Mouse (Mus musculus) forebrain, embryonic 12.5 days (tissue): ENCODE measurements around the gene Fam71b. TPM values are rescaled to one million over a fixed set of nuclear protein-coding genes. Genes with fewer than 3 reads are reported as not detected.

Experiments
- ATAC-seq: fragments of 200-750 bp; cut with Nextera tagmentation; 2 replicates; pipeline ENCODE4 v1.8.0; 2017; ENCODE audit warnings: moderate TSS enrichment; ENCODE audit not compliant: low FRiP score
- H3K27ac ChIP-seq: fragments of 300-500 bp; sonication (generic); 2 replicates; pipeline ENCODE4 v1.5.1; 2016; ENCODE audit warnings: mild to moderate bottlenecking
- H3K27me3 ChIP-seq: fragments of 300-500 bp; sonication (generic); 2 replicates; pipeline ENCODE4 v1.6.1; 2016; ENCODE audit warnings: mild to moderate bottlenecking
- H3K36me3 ChIP-seq: fragments of 300-500 bp; sonication (generic); replicated peaks from 2 replicates; pipeline ENCODE4 v1.6.1; 2016; ENCODE audit warnings: mild to moderate bottlenecking
- H3K4me1 ChIP-seq: fragments of 300-500 bp; sonication (generic); 2 replicates; pipeline ENCODE4 v1.6.1; 2016
- H3K4me2 ChIP-seq: fragments of 300-500 bp; sonication (generic); 2 replicates; pipeline ENCODE4 v1.6.1; 2016; ENCODE audit warnings: mild to moderate bottlenecking, moderate library complexity
- H3K4me3 ChIP-seq: fragments of 300-500 bp; sonication (generic); replicated peaks from 2 replicates; pipeline ENCODE4 v1.5.1; 2016; ENCODE audit warnings: mild to moderate bottlenecking
- H3K9ac ChIP-seq: fragments of 300-500 bp; sonication (generic); 2 replicates; pipeline ENCODE4 v1.6.1; 2016; ENCODE audit warnings: mild to moderate bottlenecking
- H3K9me3 ChIP-seq: fragments of 300-500 bp; sonication (generic); 2 replicates; pipeline ENCODE4 v1.6.1; 2016
- WGBS: fragments of 180-500 bp; shearing (Covaris S2); methylation state at CpG from one replicate; pipeline ENCODE4 v1.1.7; 2016; 5-methylcytosine and 5-hydroxymethylcytosine counted together
- polyA plus RNA-seq: library from polyadenylated mRNA; unstranded; fragments of >200 nt; fragmentation: Nextera tagmentation; extraction: Ambion mirVana; gene quantifications from 2 replicates; pipeline ENCODE4 v1.2.1, GENCODE M21; 2016

Fam71b gene
- polyA plus RNA-seq, 1 experiment from 2014 or later, result not detected

- no peak within 1 kb of the TSS for H3K9ac ChIP-seq
- H3K27me3 ChIP-seq, result no peaks in the 10 kb centered on the region
- H3K4me2 ChIP-seq, result no peak within 1 kb of the TSS
- ATAC-seq, result no peak
- no peaks in the 10 kb centered on the region for H3K36me3 ChIP-seq
- H3K27ac ChIP-seq, result no peak within 1 kb of the TSS
- WGBS, result 86% methylated on average over 13 of the region's 13 CpGs
- no peaks in the 10 kb centered on the region for H3K9me3 ChIP-seq
- no peaks in the 10 kb centered on the region for H3K4me1 ChIP-seq
- no peak within 1 kb of the TSS for H3K4me3 ChIP-seq
These were observed 6.8 kb upstream of the Fam71b start, which contains the start of gene Itk for GRCm38 (mm10) chr11:46389336-46390117. Gene Itk, minus strand, starts transcription at chr11:46389515.

DNA sequence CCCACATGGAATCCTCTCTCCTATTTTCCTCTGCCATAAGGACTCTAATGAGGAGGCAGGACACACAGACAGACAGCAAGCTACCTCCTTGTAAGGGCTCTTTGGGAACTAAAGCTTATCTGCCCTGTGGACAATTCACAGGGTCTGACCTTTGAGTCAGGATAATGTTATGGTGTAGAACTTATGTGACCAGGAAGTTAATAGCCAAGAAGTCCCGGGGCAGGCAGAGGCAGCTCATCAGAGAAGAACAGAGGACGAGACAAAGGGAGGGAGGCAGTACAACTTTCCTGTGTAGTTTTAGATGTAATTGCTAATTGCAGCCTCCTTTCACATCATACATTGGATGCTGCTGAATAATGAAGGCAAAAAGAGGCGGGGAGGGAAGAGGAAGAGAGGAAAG is 5.7 kb upstream of the Fam71b start:
- no peak overlapping the region for H3K4me2 ChIP-seq
- no peaks in the 10 kb centered on the region for H3K27me3 ChIP-seq
- H3K9me3 ChIP-seq, result no peaks in the 10 kb centered on the region
- H3K36me3 ChIP-seq, result no peaks in the 10 kb centered on the region
- H3K4me3 ChIP-seq, result no peak overlapping the region
- WGBS, result 36% methylated on average over 3 of the region's 3 CpGs
- no peak overlapping the region for H3K9ac ChIP-seq
- no peaks in the 10 kb centered on the region for H3K4me1 ChIP-seq
- no peak overlapping the region for H3K27ac ChIP-seq
- ATAC-seq, result no peak

GRCm38 (mm10) chr11:46392890-46393289 is 3.5 kb upstream of the Fam71b start:
- ATAC-seq, result no peak
- H3K4me1 ChIP-seq, result no peaks in the 10 kb centered on the region
- no peak overlapping the region for H3K27ac ChIP-seq
- no peak overlapping the region for H3K9ac ChIP-seq
- no peak overlapping the region for H3K4me3 ChIP-seq
- H3K4me2 ChIP-seq, result no peak overlapping the region
- 87% methylated on average over 7 of the region's 7 CpGs for WGBS
- H3K27me3 ChIP-seq, result no peaks in the 10 kb centered on the region
- H3K36me3 ChIP-seq, result no peaks in the 10 kb centered on the region
- no peaks in the 10 kb centered on the region for H3K9me3 ChIP-seq

- H3K27ac ChIP-seq, result no peak overlapping the region
These were observed 2.9 kb upstream of the Fam71b start for GRCm38 (mm10) chr11:46393413-46393812.

DNA sequence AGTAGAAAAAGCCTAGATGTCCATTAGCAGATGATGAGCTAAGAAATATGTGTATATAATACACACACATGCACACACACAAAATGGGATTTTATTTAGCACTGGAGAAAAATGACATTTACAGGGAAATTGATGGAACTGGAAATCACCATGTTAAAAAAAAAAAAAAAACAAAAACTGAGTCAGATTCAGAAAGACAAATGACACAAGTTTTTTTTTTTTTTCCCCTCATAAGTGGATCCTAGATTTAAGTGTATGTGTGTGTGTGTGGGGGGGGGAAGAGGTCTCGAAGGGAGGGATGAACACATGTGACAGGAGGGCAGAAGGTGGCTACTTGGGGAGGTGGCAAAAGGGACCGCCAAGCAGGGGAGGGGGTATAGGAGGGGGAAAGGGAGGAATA is 1.3 kb upstream of the Fam71b start:
- H3K27me3 ChIP-seq, result no peaks in the 10 kb centered on the region
- WGBS, result 77% methylated on average over 2 of the region's 2 CpGs
- H3K9ac ChIP-seq, result no peak overlapping the region
- H3K4me3 ChIP-seq, result no peak overlapping the region
- no peak overlapping the region for H3K27ac ChIP-seq
- no peaks in the 10 kb centered on the region for H3K36me3 ChIP-seq
- H3K9me3 ChIP-seq, result no peaks in the 10 kb centered on the region
- ATAC-seq, result no peak
- 0 out of 2 replicates have a peak, but pooled peaks cover 3% of the 10 kb centered on the region for H3K4me1 ChIP-seq
- no peak overlapping the region for H3K4me2 ChIP-seq

More at GRCm38 (mm10) chr11:46393413-46393812, 2.9 kb upstream of the Fam71b start:
- Histone ChIP-seq H3K9me3 (no peaks in the 10 kb centered on the region), H3K4me2 (no peak overlapping the region), H3K27me3 (no peaks in the 10 kb centered on the region), H3K36me3 (no peaks in the 10 kb centered on the region), H3K4me3 (no peak overlapping the region), H3K4me1 (no peaks in the 10 kb centered on the region), H3K9ac (no peak overlapping the region)
- no peak for ATAC-seq
- 89% methylated on average over 4 of the region's 4 CpGs for WGBS

DNA sequence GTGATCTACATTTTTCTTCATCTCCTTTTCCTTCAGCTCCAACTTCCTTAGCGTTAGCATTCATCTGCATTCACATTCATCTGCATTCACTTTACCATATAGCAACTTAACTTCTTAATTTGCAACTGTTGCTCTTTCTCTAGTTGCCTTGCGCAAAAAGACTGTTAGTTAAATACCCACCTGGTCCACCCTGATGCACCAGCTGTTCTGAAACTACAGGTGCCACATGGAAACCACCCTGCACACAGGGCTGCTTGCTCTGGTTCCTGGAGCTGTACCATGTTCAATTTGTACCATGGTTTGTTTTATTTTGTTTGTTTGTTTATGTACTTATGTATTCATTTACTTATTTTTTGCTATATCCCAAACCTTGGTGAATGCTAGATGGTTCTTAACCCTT is 661 bp upstream of the Fam71b start:
- Histone ChIP-seq H3K4me2 (no peak overlapping the region), H3K27me3 (no peaks in the 10 kb centered on the region), H3K4me1 (0 out of 2 replicates have a peak, but pooled peaks cover 3% of the 10 kb centered on the region), H3K27ac (no peak overlapping the region), H3K9me3 (no peaks in the 10 kb centered on the region), H3K36me3 (no peaks in the 10 kb centered on the region), H3K9ac (no peak overlapping the region), H3K4me3 (no peak overlapping the region)
- WGBS, result 94% methylated on average over 2 of the region's 2 CpGs
- no peak for ATAC-seq

- WGBS, result 91% methylated on average over 4 of the region's 4 CpGs
- no peak overlapping the region for H3K4me3 ChIP-seq
- 0 out of 2 replicates have a peak, but pooled peaks cover 3% of the 10 kb centered on the region for H3K4me1 ChIP-seq
- no peak for ATAC-seq
- H3K4me2 ChIP-seq, result no peak overlapping the region
- H3K9me3 ChIP-seq, result no peaks in the 10 kb centered on the region
- H3K9ac ChIP-seq, result no peak overlapping the region
- no peaks in the 10 kb centered on the region for H3K36me3 ChIP-seq
- H3K27me3 ChIP-seq, result no peaks in the 10 kb centered on the region
- no peak overlapping the region for H3K27ac ChIP-seq
These were observed 461 bp downstream of the Fam71b start for GRCm38 (mm10) chr11:46396860-46397179.

DNA sequence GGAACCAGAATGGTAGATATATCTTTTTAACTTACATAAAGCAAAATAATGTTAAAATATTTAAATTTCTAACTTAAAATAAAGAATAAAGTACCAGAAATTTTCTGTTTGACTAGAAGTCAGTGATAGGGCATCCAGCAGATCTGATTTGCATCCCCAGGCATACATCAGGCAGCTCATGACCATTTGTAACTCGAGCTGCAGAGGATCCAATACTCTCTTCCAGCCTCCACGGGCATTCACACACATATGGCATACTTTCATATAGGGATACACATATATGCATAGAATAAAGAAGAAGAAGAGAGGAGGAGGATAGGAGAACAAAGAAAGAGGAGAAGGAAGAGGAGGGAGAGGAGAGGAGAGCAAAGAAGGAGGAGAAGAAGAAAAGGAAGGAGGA is 1.5 kb downstream of the Fam71b start:
- H3K4me1 ChIP-seq, result 0 out of 2 replicates have a peak, but pooled peaks cover 3% of the 10 kb centered on the region
- H3K9me3 ChIP-seq, result no peaks in the 10 kb centered on the region
- no peak for ATAC-seq
- 68% methylated on average over 2 of the region's 2 CpGs for WGBS
- no peak overlapping the region for H3K4me3 ChIP-seq
- no peak overlapping the region for H3K4me2 ChIP-seq
- H3K9ac ChIP-seq, result no peak overlapping the region
- no peaks in the 10 kb centered on the region for H3K27me3 ChIP-seq
- H3K36me3 ChIP-seq, result no peaks in the 10 kb centered on the region
- no peak overlapping the region for H3K27ac ChIP-seq

GRCm38 (mm10) chr11:46398473-46398872 is 2.1 kb downstream of the Fam71b start:
- H3K27ac ChIP-seq, result no peak overlapping the region
- ATAC-seq, result no peak
- WGBS, result 82% methylated on average over 4 of the region's 4 CpGs
- H3K4me3 ChIP-seq, result no peak overlapping the region
- H3K9me3 ChIP-seq, result no peaks in the 10 kb centered on the region
- no peak overlapping the region for H3K9ac ChIP-seq
- H3K27me3 ChIP-seq, result no peaks in the 10 kb centered on the region
- no peak overlapping the region for H3K4me2 ChIP-seq
- 0 out of 2 replicates have a peak, but pooled peaks cover 3% of the 10 kb centered on the region for H3K4me1 ChIP-seq
- H3K36me3 ChIP-seq, result no peaks in the 10 kb centered on the region

- Histone ChIP-seq H3K9ac (no peak overlapping the region), H3K4me2 (no peak overlapping the region), H3K4me1 (0 out of 2 replicates have a peak, but pooled peaks cover 3% of the 10 kb centered on the region), H3K4me3 (no peak overlapping the region), H3K9me3 (no peaks in the 10 kb centered on the region), H3K27ac (no peak overlapping the region), H3K36me3 (no peaks in the 10 kb centered on the region), H3K27me3 (no peaks in the 10 kb centered on the region)
- ATAC-seq, result no peak
- WGBS, result 60% methylated on average over 5 of the region's 5 CpGs
These were observed 2.6 kb downstream of the Fam71b start for GRCm38 (mm10) chr11:46398933-46399383.

DNA sequence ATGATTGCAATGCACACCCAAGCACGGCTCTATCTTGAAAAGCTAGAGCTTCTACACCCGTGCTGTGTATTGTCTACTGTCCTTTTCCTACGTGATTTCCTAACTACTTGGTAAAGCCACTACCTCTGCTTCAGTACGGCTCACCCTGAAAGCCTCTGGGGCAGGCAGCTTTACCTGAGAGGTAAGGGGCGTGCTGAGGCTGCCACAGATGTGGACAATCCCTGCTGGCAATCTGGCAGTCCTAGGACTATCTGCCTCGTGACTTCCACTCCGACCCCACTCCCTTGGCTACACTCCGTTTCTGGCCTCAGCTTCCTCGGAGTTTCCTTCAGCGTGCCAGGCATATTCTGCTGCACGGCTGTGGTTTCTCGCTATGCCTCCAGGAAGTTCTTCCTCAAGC is 5.2 kb downstream of the Fam71b start:
- H3K27me3 ChIP-seq, result no peaks in the 10 kb centered on the region
- WGBS, result 87% methylated on average over 12 of the region's 12 CpGs
- H3K4me2 ChIP-seq, result no peak overlapping the region

GRCm38 (mm10) chr11:46404986-46405385 is 8.6 kb downstream of the Fam71b start:
- Histone ChIP-seq H3K36me3 (no peaks in the 10 kb centered on the region), H3K9ac (no peak overlapping the region), H3K4me1 (no peaks in the 10 kb centered on the region), H3K27ac (no peak overlapping the region), H3K9me3 (no peaks in the 10 kb centered on the region), H3K4me2 (no peak overlapping the region), H3K27me3 (no peaks in the 10 kb centered on the region), H3K4me3 (no peak overlapping the region)
- 92% methylated on average over 16 of the region's 16 CpGs for WGBS
- ATAC-seq, result no peak

More for the DNA sequence above, 5.2 kb downstream of the Fam71b start:
- Histone ChIP-seq H3K9me3 (no peaks in the 10 kb centered on the region), H3K4me3 (no peak overlapping the region), H3K9ac (no peak overlapping the region), H3K36me3 (no peaks in the 10 kb centered on the region), H3K27ac (no peak overlapping the region), H3K4me1 (0 out of 2 replicates have a peak, but pooled peaks cover 3% of the 10 kb centered on the region)
- no peak for ATAC-seq

DNA sequence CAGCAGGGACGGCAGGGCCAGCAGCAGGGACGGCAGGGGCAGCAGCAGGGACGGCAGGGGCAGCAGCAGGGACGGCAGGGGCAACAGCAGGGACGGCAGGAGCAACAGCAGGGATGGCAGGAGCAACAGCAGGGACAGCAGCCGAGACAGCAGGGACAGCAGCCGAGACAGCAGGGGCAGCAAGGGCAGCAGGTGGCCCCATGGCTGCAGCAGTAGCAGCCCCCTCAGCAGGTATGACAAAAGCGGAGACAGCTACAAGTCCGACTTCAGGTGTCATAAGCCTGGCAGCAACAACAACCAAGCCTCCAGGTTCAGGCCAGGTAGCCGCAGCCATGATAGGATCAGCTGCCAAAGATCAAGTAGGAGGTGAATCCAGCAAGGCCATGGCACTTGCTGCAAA is 10.4 kb downstream of the Fam71b start:
- no peak overlapping the region for H3K27ac ChIP-seq
- H3K9ac ChIP-seq, result no peak overlapping the region
- H3K4me2 ChIP-seq, result no peak overlapping the region
- H3K4me3 ChIP-seq, result no peak overlapping the region
- no peaks in the 10 kb centered on the region for H3K27me3 ChIP-seq
- H3K9me3 ChIP-seq, result no peaks in the 10 kb centered on the region
- H3K36me3 ChIP-seq, result no peaks in the 10 kb centered on the region
- no peaks in the 10 kb centered on the region for H3K4me1 ChIP-seq
- WGBS, result 31% methylated on average over 10 of the region's 10 CpGs
- ATAC-seq, result no peak
